Mouse (Mus musculus): ENCODE data around the gene Ngdn.

- TF ChIP-seq CTCF (IDR thresholded peaks at IDR 0.05; ENCODE audit: insufficient read depth, low read length), result no peak
- no peak for TF ChIP-seq POLR2A (IDR thresholded peaks at IDR 0.05; ENCODE audit: borderline replicate concordance, extremely low read depth, low read depth, low read length)
Measured at GRCm38 (mm10) chr14:55053708-55054190, 38.5 kb downstream of the Ngdn start.

All from lung, adult 2 months (tissue).